Mouse (Mus musculus) large intestine, adult 2 months (tissue): ENCODE measurements at regions not wholly inside any gene's neighbourhood (a gene's known extent, or its start where the extent isn't known, plus 50 kb on each side); places are given as distances from the start of the nearest gene placed in this dataset.

Experiments
- DNase-seq: peaks from one replicate; pipeline ENCODE4 v3.0.0-alpha.2; 2012; ENCODE audit warnings: low read depth, low spot score
- WGBS: fragments of 180-500 bp; shearing (Covaris S2); methylation state at CpG from one replicate; pipeline ENCODE4 v1.1.7; 2018; 5-methylcytosine and 5-hydroxymethylcytosine counted together

GRCm38 (mm10) chr4:134990651-134991050, 60.0 kb downstream of the Syf2 start:
- 82% methylated on average over 11 of the region's 11 CpGs for WGBS
- no peak for DNase-seq

DNA sequence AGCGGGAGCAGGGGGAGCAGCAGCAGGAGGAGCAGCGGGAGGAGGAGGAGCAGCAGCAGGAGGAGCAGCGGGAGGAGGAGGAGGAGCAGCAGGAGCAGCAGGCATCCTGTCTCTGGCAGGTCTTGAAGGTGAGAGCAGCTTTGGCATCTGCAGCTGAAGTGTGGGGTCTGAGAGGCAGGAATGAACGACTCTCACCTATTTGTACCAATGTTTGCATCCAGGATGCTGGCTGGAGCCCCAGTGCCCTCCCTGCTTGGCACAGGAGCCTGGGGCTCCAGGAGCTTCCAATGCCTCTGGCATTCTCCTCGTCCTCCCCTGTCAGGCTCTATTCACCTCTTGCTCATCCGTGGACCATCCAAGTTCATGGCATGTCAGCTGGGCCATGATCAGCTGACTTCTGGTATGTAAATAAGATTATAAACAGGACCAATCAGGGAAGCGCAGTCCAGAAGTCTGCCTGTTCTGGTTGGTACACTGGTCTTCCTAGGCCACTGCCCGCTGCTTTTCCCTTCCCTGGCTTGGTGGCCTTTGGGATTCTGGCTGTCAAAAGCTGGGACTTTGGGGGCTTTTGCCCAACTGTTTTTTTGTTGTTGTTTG, 62.9 kb downstream of the Syf2 start:
- no peak for DNase-seq
- 46% methylated on average over 8 of the region's 8 CpGs for WGBS

DNA sequence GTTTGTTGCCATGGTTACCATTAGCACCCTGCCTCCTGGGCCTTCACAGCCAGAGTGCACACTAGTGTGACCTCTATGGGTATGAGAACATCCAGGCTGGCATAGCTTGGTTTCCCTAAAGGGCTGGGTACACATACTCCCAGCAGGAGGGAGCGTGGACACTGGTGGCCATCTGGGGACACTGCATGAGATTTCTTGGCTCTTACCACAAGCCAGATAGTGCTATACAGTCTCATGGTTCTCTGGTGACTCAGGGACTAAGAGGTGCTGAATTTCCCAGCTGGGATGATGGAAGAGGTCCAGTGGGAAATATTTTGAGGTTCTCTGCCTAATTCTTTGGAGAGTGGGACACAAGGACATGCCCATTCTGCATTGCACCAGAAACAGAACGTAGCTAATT, 63.5 kb downstream of the Syf2 start:
- 76% methylated on average over 2 of the region's 2 CpGs for WGBS
- no peak for DNase-seq

- WGBS = 76% methylated on average over 6 of the region's 6 CpGs
- no peak for DNase-seq
Observed at GRCm38 (mm10) chr4:134994648-134995047, 64.0 kb downstream of the Syf2 start.

DNA sequence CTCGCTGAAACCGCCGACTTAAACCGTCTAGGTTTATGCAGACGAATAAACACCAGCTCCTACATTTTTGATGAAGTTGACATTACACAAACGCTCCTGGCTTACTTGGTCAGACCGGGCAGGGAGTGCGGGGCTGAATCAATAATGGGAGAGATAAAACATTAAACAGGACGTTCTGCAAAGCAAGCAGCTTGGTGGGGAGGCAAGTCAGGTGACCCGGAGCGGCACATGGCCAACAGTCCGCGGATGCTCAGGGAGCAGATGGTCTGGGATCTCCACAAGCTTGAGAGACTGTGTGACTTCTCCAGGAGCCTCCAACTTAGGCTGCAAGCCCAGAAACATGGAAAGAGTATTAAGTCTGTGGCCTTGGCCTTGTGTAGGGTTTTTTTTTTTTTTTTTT, 64.4 kb downstream of the Syf2 start:
- 25% methylated on average over 13 of the region's 13 CpGs for WGBS
- no peak for DNase-seq

- no peak for DNase-seq
- WGBS = 95% methylated on average over 6 of the region's 6 CpGs
Observed at GRCm38 (mm10) chr4:134996121-134996520, 65.4 kb downstream of the Syf2 start.

- WGBS = 89% methylated on average over 26 of the region's 26 CpGs
- no peak for DNase-seq
Observed at GRCm38 (mm10) chr4:134997461-134998434, 67.0 kb downstream of the Syf2 start.

- no peak for DNase-seq
Observed at GRCm38 (mm10) chr4:134998928-134999658, 68.4 kb downstream of the Syf2 start.

GRCm38 (mm10) chr4:135002091-135002925, 71.6 kb downstream of the Syf2 start:
- WGBS = 41% methylated on average over 16 of the region's 16 CpGs
- no peak for DNase-seq

More at GRCm38 (mm10) chr4:134998928-134999658, 68.4 kb downstream of the Syf2 start:
- 44% methylated on average over 12 of the region's 12 CpGs for WGBS

GRCm38 (mm10) chr4:135011365-135011764, 80.7 kb downstream of the Syf2 start:
- 73% methylated on average over 6 of the region's 6 CpGs for WGBS
- no peak for DNase-seq

GRCm38 (mm10) chr4:135012945-135013344, 82.2 kb downstream of the Syf2 start:
- WGBS = 83% methylated on average over 4 of the region's 4 CpGs
- DNase-seq = no peak

DNA sequence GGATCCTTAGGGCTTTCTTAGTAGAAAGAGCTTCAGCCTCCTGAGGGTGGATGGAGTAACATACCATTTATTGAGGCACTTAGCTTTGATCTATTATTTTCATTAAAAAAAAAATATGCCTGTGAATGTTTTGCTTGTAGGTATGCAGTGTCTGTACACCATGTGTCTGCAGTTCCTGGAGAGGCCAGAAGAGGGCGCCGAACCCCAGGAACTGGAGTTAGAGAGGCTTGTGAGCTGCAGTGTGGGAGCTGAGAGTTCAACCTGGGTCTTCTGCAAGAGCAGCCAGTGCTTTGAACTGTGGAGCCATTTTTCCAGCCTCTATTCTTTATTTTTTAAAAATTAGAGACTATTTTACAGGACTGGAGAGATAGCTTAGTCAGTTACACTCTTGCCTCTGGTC, 83.2 kb downstream of the Syf2 start:
- DNase-seq = no peak
- 63% methylated on average over 2 of the region's 2 CpGs for WGBS

DNA sequence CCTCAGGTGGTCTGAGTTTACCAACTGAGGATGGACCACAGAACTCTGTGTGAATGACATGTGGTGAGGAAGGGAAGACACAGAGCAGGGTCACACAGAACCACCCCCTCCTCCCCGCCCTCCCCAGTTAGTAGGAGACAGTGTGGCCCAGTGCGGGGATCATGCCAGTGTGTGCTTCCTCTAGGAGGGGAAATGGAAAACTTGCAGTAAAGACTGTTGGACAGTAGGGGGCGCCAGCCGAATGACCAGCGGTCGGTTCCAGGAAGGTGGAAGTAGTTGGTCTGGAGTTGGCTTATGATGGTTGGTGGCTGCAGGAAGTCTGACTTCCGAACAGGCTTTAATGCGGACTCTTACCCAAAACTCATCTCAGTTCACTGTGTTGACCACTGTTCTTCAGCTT, 87.3 kb downstream of the Syf2 start:
- WGBS = 19% methylated on average over 8 of the region's 8 CpGs
- peak; percentile 7 for DNase-seq

- no peak for DNase-seq
- WGBS = 60% methylated on average over 2 of the region's 2 CpGs
Observed at GRCm38 (mm10) chr4:135019120-135019519, 88.4 kb downstream of the Syf2 start.

DNA sequence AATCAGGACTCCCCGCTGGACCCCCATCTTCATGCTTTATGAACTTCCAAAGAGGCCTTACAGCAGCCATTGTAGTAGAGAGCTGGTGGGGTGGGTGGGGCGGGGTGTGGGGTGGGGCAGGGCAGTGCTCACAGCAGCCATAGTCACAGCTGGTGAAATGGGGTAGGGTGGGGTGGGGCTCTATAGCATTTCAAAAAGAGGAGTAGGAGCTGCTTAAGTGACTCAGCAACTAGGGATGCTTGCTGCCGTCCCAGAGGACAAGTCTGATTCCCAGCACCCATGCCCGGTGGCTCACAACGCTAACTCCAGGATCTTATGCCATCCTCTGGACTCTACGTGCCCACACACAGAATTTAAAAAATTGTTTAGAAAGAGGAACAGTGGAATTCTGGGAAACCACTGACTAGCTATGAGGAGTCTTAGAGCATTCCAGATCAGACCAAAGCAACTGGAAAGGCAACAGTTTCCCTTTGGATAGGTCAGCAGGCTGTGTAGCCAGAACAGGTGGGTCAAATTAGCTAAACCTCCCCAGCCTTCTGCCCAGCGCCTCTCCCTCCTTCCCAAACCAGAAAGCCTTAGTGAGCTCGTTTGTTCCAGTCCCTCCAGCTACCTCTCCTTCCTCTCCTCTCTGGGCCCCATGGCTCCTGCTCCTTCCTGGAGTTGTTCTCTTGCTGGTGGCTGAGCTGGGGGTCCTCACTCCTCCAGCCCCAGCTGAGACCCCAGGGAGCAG, 89.7 kb downstream of the Syf2 start:
- 62% methylated on average over 8 of the region's 8 CpGs for WGBS
- DNase-seq = no peak

- DNase-seq = no peak
- WGBS = 95% methylated on average over 5 of the region's 5 CpGs
Observed at GRCm38 (mm10) chr4:135023200-135023599, 92.5 kb downstream of the Syf2 start.

- WGBS = 60% methylated on average over 18 of the region's 18 CpGs
- no peak for DNase-seq
Observed at GRCm38 (mm10) chr4:135025802-135026201, 94.7 kb upstream of the Runx3 start.

GRCm38 (mm10) chr4:135027136-135027535, 93.3 kb upstream of the Runx3 start:
- WGBS = 22% methylated on average over 8 of the region's 8 CpGs
- no peak for DNase-seq

DNA sequence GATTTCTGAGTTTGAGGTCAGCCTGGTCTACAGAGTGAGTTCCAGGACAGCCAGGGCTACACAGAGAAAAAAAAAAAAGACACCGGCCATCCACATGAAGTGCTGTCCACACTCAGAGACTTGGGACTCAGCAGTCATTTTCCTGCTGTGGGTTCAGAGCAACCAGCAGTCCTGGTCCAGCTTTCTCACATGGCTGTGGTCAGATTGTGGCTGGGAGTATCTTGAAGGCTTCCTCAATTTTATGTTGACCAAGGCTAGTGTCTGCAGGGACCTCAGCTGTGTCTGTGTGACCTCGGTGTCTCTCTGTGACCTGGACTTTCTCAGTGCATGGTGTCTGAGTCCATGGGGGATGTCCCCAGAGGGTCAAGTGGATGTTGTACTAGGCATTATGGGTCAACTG, 90.7 kb upstream of the Runx3 start:
- no peak for DNase-seq
- WGBS = 91% methylated on average over 2 of the region's 2 CpGs
